Mouse (Mus musculus): Measurements from ENCODE around the gene Dek. TPM values are rescaled to one million over a fixed set of nuclear protein-coding genes. Genes with fewer than 3 reads are reported as not detected.

Gene Dek
- polyA plus RNA-seq, 1 experiment from 2014 or later: 358 TPM

DNA sequence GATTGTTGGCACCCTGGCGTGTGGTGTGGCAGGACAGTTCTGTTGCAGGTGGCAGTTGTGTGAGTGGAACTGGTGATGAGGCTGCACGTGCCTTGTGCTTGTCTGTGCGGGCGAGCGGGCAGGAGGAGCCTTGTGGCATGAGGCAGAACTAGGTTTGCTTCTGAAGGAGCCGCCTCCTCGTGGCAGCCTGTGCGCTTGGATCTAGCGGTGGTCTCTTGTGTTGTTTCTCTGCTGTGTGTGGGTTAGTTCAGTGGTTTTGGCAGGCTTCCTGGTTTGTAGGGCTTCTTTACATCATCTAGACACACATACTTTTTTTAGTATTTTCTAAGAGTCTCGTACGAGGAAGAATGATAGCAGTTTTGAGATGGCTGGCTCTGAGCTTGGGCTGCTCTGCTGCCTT lies 49.9 kb downstream of the Dek start:
- H3K27ac ChIP-seq: no peak overlapping the region
- no peak overlapping the region for H3K4me2 ChIP-seq
- peaks cover 60% of the 10 kb centered on the region for H3K36me3 ChIP-seq
- H3K4me1 ChIP-seq (replicated peaks): no peaks in the 10 kb centered on the region
- H3K9ac ChIP-seq (replicated peaks): no peak overlapping the region
- ATAC-seq (ENCODE audit: insufficient number of reproducible peaks, insufficient read depth, low FRiP score, low TSS enrichment, low read depth): no peak
- H3K4me3 ChIP-seq (replicated peaks): no peak overlapping the region
- 93% methylated on average over 11 of the region's 11 CpGs for WGBS
- no peaks in the 10 kb centered on the region for H3K27me3 ChIP-seq
- H3K9me3 ChIP-seq: no peaks in the 10 kb centered on the region

DNA sequence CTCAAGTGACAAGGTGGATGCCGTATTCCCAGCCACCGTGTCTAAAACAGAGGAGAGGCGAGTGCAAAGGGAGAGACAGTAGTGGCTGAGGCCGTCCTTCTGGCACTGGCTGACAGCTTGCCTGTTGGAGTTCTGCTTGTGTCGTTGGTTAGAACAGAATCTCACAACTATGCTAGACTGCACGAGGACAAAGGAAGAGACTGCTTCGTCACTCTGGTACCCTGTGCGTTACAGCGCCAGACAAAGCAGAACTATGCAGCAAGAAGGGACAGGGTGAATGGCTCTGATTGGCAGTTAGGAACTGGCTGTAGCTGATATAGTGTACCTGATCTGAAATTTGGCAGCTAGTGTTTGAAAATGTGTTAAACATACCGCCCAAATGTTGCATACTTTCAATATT lies 52.0 kb downstream of the Dek start:
- Histone ChIP-seq H3K4me2 (no peak overlapping the region), H3K4me3 (replicated peaks) (no peak overlapping the region), H3K9ac (replicated peaks) (no peak overlapping the region), H3K27me3 (no peaks in the 10 kb centered on the region), H3K9me3 (no peaks in the 10 kb centered on the region), H3K27ac (no peak overlapping the region), H3K4me1 (replicated peaks) (no peaks in the 10 kb centered on the region), H3K36me3 (peaks cover 61% of the 10 kb centered on the region)
- 90% methylated on average over 10 of the region's 10 CpGs for WGBS
- ATAC-seq (ENCODE audit: insufficient number of reproducible peaks, insufficient read depth, low FRiP score, low TSS enrichment, low read depth): no peak

DNA sequence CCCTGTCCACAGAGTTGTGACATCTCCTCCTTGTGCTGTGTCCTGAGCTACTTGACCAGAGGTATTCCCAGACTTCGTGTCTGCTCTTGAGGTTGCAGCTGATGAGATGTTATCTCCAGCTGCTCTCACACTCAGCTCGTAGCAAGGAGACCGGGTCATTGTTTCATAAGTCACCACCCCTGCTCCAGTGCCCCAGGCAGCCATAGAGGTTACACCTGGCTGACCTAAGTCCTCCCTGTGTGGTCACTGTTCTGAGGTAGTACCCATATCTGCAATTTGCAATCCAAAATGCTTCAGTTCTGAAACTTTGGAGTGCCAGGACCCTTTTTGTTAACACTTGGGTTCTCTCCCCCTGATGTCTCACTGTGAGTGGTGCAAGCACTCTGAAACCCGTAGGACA lies 56.0 kb downstream of the Dek start:
- Histone ChIP-seq H3K4me3 (replicated peaks) (no peak overlapping the region), H3K4me1 (replicated peaks) (no peaks in the 10 kb centered on the region), H3K9me3 (no peaks in the 10 kb centered on the region), H3K27ac (no peak overlapping the region), H3K27me3 (no peaks in the 10 kb centered on the region), H3K36me3 (peaks cover 48% of the 10 kb centered on the region), H3K4me2 (no peak overlapping the region), H3K9ac (replicated peaks) (no peak overlapping the region)
- no peak for ATAC-seq (ENCODE audit: insufficient number of reproducible peaks, insufficient read depth, low FRiP score, low TSS enrichment, low read depth)
- WGBS: 86% methylated on average over 4 of the region's 4 CpGs

DNA sequence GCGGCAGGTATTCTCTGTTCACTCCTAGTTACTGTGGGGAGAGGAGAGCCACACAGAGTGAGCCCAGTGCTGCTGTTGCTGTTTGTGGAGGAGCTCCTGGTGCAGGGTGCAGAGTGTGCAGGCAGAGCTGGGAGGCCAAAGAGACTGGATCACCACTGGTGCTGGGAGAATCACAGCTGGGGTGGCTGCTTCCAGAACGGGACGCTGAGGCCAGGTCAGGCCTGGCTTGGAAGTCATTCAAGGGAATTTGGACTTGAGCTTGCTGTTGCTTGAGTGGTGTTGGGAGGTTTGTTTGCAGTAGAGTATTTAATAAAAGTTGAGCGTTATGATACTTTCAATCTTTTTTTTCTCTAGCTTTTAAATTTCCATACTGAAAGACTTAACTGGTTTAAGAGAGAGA lies 58.0 kb downstream of the Dek start:
- Histone ChIP-seq H3K4me2 (no peak overlapping the region), H3K27me3 (no peaks in the 10 kb centered on the region; the same call in 1 of the 2 replicates), H3K9me3 (no peaks in the 10 kb centered on the region), H3K4me3 (replicated peaks) (no peak overlapping the region), H3K36me3 (peaks cover 38% of the 10 kb centered on the region), H3K9ac (replicated peaks) (no peak overlapping the region), H3K4me1 (replicated peaks) (peaks cover 8% of the 10 kb centered on the region), H3K27ac (no peak overlapping the region)
- ATAC-seq (ENCODE audit: insufficient number of reproducible peaks, insufficient read depth, low FRiP score, low TSS enrichment, low read depth): no peak
- WGBS: 90% methylated on average over 4 of the region's 4 CpGs

DNA sequence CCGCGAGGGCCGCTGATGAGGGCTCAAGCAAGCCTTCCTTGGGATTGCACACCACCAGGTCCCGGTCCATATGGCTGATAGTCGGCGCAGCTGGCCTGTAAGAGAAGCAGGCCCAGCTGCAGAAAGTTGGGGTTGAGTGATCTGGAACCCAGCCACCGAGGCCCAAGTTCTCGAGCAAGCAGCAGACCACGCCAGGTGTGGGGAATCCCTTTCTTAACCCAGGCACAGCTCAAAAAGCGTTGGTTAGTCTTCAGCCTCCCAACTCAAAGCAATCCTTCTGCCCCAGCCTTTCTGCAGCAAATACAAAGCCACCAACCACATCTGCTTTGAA lies 61.4 kb downstream of the Dek start, which contains the start of gene Tpmt:
TSS of gene Tpmt (minus strand) at position 121 of the 331 bp plus-strand sequence.
- H3K27me3 ChIP-seq: no peaks in the 10 kb centered on the region; the same call in 1 of the 2 replicates
- H3K27ac ChIP-seq: peak within 1 kb of the TSS; percentile 75
- H3K4me3 ChIP-seq (replicated peaks): peak within 1 kb of the TSS; percentile 83
- H3K9ac ChIP-seq (replicated peaks): peak within 1 kb of the TSS; percentile 80
- H3K4me2 ChIP-seq: peak within 1 kb of the TSS; percentile 99
- no peaks in the 10 kb centered on the region for H3K9me3 ChIP-seq
- H3K36me3 ChIP-seq: peaks cover 12% of the 10 kb centered on the region
- 18% methylated on average over 10 of the region's 10 CpGs for WGBS
- ATAC-seq (ENCODE audit: insufficient number of reproducible peaks, insufficient read depth, low FRiP score, low TSS enrichment, low read depth): no peak
- H3K4me1 ChIP-seq (replicated peaks): peaks cover 8% of the 10 kb centered on the region

DNA sequence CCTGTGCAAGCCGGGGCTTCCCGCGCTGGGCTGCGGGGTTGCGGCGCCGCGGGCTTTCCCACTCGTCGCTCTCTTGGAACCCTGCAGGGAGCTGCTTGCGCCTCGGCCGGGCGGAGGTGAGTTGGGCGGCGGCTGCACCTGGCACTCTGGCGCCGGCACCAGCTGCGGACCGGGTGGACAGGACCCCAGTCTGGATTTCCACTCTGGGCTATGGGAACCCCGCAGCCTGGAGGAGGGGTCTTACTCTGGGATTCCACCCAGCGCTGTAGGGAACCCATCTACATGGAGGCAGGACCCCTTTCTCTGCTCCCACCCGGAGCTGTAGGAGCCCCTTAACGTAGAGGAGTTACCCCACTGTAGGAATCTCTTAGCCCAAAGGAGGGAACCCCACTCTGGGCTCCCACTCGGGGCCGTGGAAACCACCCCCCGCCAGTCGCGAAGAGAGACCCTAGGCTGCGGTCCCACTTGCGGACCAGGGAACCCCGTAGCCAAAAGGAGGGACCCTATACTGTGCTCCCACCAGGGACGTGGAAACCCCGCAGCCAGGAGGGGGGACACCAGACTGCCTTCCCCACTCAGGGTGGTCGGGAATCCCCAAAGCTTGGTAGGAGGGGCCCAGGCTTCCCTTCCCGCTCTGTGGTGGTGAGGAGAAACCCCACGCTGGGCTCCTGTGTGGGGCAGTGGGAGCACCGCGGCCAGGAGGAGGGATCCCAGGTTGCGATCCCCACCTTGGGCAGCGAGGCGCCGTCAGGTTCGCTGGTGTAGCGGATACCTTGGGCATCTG lies 62.0 kb downstream of the Dek start:
- peak overlapping the region; percentile 83 for H3K4me3 ChIP-seq (replicated peaks)
- H3K27ac ChIP-seq: peak overlapping the region; percentile 75; the same call in 1 of the 2 replicates
- WGBS: 2% methylated on average over 45 of the region's 45 CpGs
- H3K9me3 ChIP-seq: no peaks in the 10 kb centered on the region
- H3K4me2 ChIP-seq: peak overlapping the region; percentile 99
- peaks cover 7% of the 10 kb centered on the region for H3K36me3 ChIP-seq
- ATAC-seq (ENCODE audit: insufficient number of reproducible peaks, insufficient read depth, low FRiP score, low TSS enrichment, low read depth): no peak
- peak overlapping the region; percentile 80 for H3K9ac ChIP-seq (replicated peaks)
- no peaks in the 10 kb centered on the region; the same call in 1 of the 2 replicates for H3K27me3 ChIP-seq
- peaks cover 8% of the 10 kb centered on the region for H3K4me1 ChIP-seq (replicated peaks)

DNA sequence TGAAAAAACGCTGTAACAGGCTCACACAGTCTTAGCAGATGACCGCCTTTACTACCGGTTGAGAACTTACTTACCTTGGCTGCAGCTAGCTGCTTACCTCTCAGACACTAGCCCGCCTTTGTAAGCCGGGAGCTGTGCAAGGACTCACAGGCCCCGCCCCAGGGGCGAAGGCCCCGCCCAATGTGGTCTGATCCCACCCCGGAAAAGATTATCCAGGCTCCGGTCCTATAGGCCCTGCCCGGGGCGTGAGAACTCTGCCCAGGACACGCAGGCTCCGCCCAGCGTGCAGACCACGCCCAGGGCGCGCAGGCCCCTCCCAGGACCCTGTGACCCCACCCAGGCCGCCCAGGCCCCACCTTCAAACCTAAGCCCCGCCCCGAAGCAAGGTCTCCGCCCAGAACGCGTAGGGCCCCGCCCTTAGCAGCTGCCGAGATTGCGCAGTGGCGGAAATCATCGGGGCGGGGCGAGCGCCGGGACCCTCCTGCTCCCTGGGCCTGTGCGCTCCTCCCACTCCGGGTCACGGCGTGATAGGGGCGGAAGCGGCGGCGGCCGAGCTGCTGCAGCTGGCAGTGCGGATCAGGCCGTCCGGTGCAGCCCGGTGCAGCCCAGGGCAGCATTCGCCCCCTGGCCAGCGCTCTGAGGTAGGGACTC lies 62.8 kb downstream of the Dek start, which contains the start of gene Kdm1b:
TSS of gene Kdm1b (plus strand) at position 470 of the 651 bp plus-strand sequence.
- Histone ChIP-seq H3K27me3 (no peaks in the 10 kb centered on the region; the same call in 1 of the 2 replicates), H3K4me1 (replicated peaks) (peaks cover 8% of the 10 kb centered on the region), H3K27ac (peak within 1 kb of the TSS; percentile 75), H3K36me3 (no peaks in the 10 kb centered on the region), H3K9me3 (no peaks in the 10 kb centered on the region), H3K4me2 (peak within 1 kb of the TSS; percentile 99), H3K9ac (replicated peaks) (peak within 1 kb of the TSS; percentile 80), H3K4me3 (replicated peaks) (peak within 1 kb of the TSS; percentile 83)
- 0% methylated on average over 47 of the region's 48 CpGs for WGBS
- ATAC-seq (ENCODE audit: insufficient number of reproducible peaks, insufficient read depth, low FRiP score, low TSS enrichment, low read depth): peak; percentile 96

DNA sequence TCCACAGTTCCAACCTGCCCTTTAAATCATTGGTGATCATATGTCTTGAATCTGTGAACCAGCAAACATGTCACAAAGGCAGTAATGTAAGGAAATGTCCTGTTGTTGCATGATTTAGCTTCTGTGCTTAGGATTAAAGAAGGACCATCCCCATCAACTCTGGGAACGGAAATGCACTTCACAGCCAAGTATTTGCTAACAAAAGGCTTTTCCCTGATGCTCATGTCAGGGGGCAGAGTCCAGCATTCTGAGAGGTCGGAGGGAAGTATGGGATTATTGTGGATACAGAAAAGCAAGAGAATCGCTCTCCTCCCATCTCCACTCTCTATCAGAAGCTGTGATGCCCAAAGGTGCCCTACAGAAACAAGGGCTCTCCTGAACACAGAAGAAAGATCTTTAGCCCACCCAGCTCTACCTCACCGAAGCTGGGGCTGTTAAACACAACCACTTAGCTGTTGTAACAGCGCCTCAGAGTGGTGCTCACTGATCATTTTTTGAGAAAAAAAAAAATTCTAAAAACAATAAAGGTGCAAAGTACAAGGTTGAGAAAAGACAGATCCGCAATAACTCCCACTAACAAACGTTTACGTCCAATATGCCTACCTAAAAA lies 63.9 kb downstream of the Dek start:
- H3K27me3 ChIP-seq: no peaks in the 10 kb centered on the region; the same call in 1 of the 2 replicates
- no peaks in the 10 kb centered on the region for H3K36me3 ChIP-seq
- no peak overlapping the region for H3K4me3 ChIP-seq (replicated peaks)
- no peaks in the 10 kb centered on the region for H3K9me3 ChIP-seq
- ATAC-seq (ENCODE audit: insufficient number of reproducible peaks, insufficient read depth, low FRiP score, low TSS enrichment, low read depth): no peak
- H3K4me1 ChIP-seq (replicated peaks): peaks cover 8% of the 10 kb centered on the region
- peak overlapping the region; percentile 99; the same call in 1 of the 2 replicates for H3K4me2 ChIP-seq
- WGBS: 56% methylated on average over 8 of the region's 8 CpGs
- no peak overlapping the region for H3K27ac ChIP-seq
- H3K9ac ChIP-seq (replicated peaks): no peak overlapping the region

DNA sequence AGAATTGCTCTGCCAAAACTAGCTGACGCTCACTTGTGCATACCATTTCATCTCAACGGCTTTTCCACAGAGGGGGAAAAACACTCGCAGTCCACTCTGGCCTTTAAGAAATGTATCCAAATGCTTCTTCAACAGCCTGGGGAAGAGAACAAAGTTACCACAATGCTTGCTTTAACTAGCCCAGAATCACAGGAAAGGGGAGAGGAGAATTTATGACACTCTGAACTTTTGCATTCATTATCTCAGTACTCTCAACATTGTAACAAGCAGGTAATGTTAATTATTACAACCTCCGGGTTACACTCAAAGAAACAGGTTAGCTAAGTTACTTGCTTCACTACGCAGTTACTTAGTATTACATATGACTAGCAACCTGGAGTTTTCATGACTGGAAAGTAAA lies 65.9 kb downstream of the Dek start:
- Histone ChIP-seq H3K36me3 (no peaks in the 10 kb centered on the region), H3K9ac (replicated peaks) (no peak overlapping the region), H3K4me1 (replicated peaks) (peaks cover 8% of the 10 kb centered on the region), H3K4me2 (no peak overlapping the region), H3K27ac (no peak overlapping the region), H3K27me3 (no peaks in the 10 kb centered on the region; the same call in 1 of the 2 replicates), H3K9me3 (no peaks in the 10 kb centered on the region), H3K4me3 (replicated peaks) (no peak overlapping the region)
- 92% methylated on average over 5 of the region's 5 CpGs for WGBS
- no peak for ATAC-seq (ENCODE audit: insufficient number of reproducible peaks, insufficient read depth, low FRiP score, low TSS enrichment, low read depth)

DNA sequence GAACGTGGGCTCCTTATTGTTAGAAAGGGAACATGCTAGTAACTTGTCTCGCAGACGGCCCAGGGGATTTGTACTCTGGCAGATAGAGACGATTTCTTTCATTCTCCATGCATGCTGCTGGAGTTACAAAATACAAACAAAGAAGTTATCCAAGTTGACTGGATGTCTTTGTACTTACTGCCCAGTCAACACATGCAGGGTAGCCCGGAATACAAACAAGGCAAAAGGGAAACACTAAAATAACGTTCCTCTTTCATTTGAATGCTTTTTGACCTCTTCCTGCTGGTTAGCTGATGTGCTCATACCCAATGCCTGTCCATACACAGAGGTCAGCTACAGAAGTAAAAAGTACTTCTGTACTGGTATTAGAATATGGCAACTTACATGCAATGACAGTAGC lies 68.1 kb downstream of the Dek start:
- no peak overlapping the region for H3K4me3 ChIP-seq (replicated peaks)
- H3K27ac ChIP-seq: no peak overlapping the region
- no peaks in the 10 kb centered on the region for H3K9me3 ChIP-seq
- H3K4me2 ChIP-seq: no peak overlapping the region
- no peak for ATAC-seq (ENCODE audit: insufficient number of reproducible peaks, insufficient read depth, low FRiP score, low TSS enrichment, low read depth)
- H3K4me1 ChIP-seq (replicated peaks): no peaks in the 10 kb centered on the region
- 88% methylated on average over 6 of the region's 6 CpGs for WGBS
- H3K9ac ChIP-seq (replicated peaks): no peak overlapping the region
- H3K36me3 ChIP-seq: no peaks in the 10 kb centered on the region
- H3K27me3 ChIP-seq: no peaks in the 10 kb centered on the region

Data from limb, embryonic 12.5 days (tissue).